Mouse (Mus musculus) heart, postnatal 4 days (tissue): ENCODE measurements around the gene Il9. TPM values are rescaled to one million over a fixed set of nuclear protein-coding genes. Genes with fewer than 3 reads are reported as not detected.

Experiments used
- DNase-seq: peaks from one replicate; pipeline ENCODE4 v3.0.0; 2021
- total RNA-seq, 2 experiments: library from RNA; stranded (reverse); gene quantifications; 2 replicates each; pipeline ENCODE4 v1.2.3; 2021

The Il9 gene
- total RNA-seq, 2 experiments from 2014 or later, result not detected

DNA sequence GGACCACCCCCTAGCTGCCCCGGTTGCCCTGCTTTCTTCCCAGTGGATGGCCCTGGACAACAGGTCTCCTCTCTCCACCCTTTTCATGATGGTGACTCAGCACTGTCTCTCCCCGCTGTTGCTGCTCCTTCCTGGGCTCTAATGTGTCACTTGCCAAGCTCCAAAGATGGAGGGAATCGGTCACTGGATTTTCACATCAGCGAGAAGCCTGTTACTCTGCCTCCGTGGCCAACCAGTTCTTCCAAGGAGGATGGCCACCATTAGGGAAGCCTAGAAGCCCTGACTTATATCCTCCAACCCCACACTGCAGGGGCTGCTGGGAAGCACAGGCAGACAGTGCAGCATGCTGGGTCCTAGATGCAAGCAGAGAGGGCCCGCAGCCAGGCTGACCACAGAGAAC, 10.8 kb downstream of the Il9 start:
- DNase-seq, result no peak

DNA sequence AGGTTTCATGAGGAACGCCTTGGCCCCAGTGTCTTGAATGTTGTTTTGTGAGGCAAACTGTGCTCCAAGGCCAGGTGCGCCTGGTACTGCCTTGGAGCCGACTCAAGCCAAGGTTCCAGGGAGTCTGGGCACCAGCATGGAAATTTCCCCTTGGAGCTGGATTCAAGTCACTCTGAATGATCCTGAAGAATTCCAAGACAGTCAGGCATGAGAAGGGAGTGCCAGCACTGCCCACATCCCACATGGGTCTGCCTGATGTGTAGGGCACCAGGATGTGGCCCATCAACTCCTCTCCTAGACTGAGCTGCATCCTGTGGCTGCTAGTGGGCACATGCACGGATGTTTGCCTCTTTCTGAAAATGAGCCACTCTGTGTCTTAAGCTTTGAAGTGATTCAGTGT, 13.5 kb downstream of the Il9 start:
- DNase-seq, result no peak

DNA sequence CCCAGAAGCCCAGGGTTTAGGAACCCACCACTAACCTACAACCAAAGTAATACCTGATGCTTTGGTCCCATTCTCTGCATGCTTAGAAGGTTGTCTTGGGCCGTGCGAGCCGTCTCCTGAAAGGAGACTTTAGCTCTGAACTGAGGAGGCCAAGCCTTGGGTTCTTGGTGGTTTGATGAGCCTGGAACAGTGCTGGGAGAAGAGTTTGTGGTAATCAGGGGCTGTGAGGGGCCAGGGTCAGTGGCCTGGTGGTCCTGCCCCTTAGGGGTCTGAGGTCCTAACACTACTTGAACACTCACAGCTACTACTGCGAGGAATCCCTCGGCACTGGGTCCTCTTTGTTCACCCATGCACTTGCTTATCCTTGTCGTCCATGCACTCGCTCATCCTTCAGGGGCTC, 14.3 kb downstream of the Il9 start:
- no peak for DNase-seq

DNA sequence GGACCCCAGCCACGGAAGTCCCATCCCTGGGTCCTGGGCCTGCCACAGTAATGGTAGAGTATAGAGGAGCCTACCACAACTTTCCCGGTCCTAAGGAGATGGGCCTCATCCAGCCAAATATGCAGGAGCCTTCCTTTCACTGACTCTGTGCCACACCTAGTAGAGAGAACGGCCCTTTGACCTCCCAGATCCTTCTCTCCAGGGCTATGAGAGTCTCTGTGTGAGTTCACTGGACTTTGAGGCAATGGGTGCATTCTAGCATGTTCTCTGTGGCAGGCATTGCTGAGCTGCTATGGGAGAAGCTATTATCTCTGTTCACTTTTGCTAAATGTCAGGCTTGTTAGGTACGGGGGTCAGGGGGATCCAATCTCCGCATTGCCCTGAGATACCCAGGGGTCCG, 18.3 kb downstream of the Il9 start:
- DNase-seq, result no peak

DNA sequence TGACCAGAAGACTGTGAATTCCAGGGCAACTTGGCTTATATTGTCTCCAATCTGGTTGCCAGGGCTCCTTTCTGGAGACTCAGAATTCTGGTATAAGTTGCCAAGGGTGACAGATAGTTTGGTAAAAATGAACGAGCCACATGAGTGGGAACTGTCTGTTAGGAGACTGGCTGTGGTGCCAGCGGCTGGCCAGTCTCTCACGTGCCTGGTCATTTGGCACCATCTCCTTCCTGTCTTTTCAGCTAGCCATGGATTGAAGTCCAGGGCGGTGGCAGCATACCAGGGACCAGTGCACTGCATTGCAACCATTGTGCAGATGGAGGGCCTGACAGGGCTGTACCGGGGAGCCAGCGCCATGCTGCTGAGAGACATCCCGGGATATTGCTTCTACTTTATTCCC, 18.8 kb downstream of the Il9 start:
- DNase-seq, result no peak

DNA sequence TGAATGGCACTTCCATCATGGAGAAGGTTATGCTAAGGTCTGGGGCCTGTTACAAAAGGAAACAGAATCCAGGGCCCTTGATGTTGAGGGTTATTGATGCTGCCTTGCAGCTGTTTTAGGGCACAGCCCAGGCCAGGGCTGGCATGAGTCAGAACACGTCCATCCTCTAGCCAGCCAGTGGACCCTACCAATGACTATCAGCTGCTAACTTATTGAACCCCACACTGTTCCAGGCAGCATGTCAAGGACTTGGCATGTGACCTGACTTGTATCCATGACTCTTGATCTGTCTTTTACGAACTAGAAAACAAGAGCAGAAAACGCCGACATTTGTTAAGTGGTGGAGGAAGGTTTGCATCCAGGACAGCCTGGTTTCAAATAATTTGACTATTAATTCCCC, 19.3 kb downstream of the Il9 start:
- DNase-seq, result no peak

DNA sequence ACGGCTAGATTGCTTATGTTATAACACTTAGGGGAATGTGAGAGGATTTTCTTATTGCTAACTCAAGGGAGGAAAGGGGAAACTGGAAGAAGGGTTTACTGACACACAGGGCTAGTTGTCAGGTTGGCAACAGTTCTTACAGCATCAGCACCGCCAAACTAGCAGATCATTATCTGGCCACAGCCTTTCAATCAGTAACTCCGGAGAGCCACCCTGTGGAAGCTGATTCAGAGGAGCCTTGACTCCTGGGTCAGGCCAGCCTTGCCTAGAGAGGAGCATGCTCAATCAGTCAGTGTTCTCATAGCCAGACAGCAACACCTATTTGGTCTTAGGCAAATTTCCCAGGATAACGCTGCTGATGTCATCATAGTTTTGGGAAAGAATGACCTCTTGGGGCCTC, 20.6 kb downstream of the Il9 start:
- no peak for DNase-seq

DNA sequence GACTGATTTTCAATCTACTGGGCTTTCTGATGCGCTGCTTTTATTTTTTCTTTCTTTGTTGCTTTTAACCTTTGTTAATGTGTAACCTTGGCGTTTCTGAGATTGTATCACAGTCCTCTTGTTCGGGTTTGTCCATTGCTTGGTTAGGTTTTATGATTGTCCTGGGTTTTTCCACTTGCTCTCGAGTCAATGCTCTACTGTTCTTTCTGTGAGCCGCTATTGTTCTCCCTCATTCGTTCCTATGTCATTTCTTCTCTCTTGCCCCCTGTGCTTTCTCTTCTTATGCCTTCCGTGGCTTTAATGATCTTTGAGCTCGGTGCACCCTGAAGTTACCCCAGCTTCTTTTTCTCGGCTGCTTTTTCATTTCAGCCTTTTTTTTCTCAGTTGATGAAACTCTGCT, 24.0 kb downstream of the Il9 start:
- DNase-seq, result no peak

DNA sequence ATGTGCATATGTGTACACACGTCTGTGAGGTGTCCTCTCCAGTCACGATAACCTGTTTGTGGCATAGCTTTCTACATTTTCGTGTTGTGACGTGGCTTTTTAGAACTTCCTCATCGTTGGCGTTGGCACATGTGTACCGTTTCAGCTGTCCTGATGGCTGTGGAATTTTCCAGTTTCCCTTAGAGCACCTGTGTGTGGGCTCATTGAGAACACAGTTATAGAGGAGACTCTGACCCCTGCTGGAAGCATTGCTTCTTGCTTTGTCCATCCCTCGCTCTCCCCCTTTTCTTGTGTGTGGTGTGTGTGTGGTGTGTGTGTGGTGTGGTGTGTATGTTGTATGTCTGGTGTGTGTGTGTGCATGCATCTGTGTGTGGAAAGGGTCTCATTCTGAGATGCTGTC, 32.0 kb downstream of the Il9 start:
- no peak for DNase-seq

DNA sequence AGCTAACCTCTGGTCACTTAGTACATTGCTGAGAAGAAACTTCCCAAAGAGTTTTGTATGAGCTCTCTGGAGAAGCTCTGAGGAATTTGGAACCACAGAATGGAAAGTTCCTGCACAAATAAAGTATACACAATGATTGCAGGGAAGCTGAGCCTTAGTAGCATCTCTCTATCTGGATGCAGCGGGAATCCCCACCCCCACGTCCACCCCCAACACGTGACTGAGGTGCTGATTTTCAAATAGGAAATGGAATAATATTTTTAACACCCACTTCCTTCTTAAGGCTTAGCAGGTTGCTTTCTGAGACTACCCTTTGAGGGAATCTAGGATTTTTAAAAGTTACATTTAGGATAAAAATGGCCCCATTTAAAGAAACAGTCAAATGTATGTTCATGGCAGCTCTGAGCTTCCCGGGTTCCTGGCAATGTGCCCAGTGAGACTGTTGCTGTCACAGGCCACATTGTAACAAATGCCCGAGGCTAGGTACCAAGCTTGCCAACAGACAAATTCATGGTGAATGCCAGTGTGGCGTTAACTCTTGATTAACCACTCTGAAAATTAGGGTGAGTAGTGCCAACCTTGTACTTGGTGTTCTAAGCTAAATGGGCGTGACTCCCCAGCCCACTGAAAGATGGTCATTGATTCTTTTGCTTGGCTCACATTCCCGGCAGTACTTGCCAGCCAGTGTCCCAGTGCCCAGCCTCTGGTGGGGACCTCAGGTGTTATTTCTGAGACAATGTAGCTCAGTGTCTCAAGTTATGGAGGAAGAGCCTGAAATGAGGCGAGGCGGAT, 32.6 kb downstream of the Il9 start:
- peak; percentile 23 for DNase-seq

DNA sequence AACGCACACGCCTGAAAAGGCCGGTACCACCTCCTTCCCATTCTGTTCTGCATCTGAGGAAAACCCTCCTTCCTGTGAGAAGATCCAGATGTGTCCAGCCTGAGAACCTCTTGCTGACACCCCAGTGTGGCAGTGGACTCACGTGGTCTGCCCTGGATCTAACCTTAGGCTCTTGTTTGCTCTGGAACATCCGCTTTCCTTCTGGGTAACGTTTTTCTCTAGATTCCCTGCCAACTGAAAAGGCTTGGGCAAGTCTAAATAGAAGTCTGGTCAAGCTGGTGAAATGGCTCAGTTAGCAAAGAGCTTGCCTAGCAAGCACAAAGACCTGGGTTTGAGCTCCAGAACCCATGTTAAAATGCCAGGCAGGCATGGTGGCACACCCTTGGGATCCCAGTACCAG, 37.0 kb downstream of the Il9 start:
- DNase-seq, result no peak

DNA sequence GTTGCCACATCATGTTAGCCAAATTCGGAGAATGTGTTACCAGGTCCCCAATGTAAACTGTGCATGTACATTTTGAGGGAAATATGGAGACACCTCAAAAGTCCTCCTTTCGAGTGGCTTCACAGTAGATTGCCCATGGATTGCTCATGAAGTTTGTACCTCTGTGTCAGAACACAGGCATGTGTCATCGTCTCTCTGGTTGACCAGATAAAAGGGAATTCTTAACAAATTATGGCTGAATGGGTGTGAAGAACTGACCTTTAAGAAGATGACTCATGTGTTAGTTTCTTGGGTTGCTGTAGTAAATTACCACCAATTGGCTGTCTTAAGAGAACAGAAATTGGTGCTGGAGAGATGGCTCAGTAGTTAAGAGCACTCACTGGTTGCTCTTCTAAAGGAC, 37.9 kb downstream of the Il9 start:
- DNase-seq, result no peak

DNA sequence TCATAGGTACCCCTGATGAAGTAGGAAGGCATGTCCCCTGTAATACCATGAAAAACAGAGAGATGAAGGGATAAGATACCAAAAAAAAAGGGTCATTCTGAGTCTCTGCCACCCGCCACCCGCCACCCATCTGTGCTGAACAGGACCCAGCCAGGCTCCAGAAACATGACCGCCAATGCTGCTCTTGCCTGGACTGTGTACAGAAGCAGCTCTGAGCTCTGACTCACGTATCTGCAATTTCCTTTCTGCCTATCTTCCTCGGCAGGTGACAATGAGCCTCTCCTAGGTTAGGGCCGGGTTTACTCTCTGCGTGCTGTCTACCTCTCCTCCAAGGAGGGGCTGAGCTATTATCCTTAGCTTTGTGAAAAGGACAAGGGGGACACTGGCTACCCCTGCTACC, 38.6 kb downstream of the Il9 start:
- DNase-seq, result no peak

DNA sequence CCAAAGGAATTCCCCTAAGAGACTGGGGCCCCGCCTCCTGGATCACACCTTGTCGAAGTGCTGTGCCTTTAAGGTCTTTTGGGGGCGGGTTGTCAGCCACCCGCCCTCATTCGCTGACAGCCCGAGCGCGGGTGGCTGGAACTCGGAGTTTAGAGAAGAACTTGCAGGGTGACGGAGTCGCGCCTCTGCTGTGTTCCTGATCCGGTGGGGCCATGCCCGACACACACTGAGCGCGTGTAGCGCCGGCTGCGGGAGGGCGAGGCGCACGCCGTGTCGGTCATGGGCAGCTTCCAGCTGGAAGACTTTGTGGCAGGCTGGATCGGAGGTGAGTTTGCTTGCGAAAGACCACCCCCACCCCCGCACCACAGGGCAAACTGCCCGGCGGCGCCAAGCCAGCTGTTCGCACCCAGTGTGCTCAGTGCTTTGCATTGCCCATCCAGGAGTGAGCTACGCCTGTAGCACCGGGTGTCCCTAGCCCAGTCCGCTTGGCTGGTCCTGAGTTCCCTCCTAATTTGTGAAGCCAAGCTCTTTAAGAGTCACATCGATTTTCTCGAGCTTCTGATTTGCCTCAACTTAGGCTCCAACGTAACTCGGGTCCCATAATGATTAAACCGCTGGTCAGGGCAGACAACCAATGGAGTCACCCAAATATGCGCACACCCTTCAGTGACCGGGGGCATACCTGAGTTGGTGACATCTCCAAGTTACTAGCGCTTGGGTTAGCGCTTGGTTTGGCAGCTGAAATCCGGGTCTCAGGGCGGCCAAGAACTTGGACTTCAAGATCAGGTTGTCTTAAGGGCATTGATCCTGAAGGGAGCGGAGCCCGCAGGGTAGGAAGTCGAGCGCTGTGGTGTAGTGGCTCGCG, 43.6 kb downstream of the Il9 start, which contains the start of gene Slc25a48:
Slc25a48 (plus strand) TSS at position 145 of the 865 bp plus-strand sequence.
- DNase-seq, result peak; percentile 27

DNA sequence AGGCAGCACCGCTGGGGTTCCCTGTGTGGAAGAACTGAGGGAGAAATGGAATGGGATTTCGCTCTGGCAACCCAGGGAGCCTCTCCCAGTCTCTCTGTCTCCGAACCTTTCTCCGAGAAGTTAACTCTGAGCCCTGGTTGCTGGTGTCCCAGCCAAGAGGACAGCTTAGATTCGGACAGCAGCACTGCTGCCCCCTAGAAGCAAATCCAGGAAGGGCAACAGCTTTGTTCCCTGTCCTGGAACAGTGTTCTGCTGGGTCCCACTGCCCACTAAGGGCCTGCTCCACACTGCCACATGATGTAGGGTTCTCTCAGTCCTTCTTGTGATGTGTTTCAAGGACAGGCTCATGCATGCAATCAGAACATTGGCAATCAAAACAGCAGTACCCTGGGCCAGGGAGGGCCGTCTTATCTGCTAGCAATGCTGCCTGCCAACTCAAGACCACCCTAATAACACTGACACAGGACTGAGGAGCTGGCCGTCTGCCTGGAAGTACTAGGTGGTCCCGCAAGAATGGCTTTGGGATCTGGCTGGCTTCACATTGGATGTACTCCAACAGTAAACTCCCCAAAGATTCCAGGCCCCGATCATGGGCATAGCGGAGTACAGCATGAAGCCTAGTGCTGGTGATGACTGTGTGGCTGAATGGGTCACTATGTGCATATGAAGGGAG, 46.3 kb downstream of the Il9 start:
- no peak for DNase-seq

DNA sequence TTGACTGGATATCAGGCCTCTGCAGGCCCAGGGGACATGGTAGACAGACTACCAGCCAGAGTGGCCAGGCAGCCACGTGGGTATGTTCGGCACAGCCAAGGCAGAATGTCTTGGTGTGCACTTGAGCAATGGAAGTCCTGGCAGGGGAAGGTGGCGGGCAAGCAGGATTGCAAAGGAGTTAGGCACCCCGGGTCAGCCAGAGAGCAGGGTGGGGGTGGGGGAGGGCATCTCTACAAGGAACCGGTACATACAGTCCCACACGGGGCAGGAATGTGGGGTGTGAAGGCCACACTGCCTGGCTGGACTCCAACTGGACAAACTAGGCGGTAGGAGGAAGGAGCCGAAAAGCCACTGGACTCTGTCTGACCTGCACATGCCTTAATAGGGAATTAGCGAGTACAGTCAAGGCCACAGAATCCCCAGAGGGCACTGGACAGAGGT, 47.7 kb downstream of the Il9 start:
- no peak for DNase-seq

DNA sequence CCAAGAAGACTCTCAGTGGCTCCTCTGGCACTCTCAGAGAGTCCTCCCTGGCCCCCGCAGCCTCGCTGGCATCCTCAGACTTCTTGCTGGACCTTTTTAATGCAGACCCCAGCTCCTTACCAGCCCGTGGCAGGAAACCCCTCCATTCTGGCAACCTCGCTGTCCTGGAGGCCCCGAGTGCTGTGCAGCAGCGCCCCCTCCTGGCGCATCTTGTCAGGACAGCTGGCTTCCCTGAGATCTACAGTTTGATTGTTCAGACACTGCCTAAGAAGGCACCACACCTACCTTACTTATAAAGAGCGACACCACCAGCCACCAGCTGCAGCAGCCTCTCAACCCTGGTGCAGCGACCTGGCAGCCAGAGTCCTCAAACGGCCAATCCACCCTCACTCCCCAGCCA, 48.6 kb downstream of the Il9 start:
- DNase-seq, result peak; percentile 65

DNA sequence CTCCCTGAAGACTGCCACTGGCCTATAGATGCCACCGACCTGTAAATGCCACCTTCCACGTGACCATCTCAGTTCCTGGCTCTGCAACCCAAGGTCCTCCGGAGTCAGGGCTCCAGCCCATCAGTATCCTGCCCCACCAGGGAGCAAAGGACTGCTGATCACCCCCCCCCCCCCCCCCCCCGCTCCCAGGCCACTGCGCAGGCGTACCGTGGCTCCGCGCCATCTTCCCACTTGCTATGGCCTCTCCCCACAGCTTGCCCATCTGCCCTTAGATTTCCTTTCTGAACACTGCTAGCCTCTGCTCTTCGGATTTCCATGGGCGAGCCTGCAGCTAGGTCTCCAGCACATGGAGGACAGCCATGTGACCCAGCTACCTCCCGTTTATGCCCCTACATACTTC, 49.5 kb downstream of the Il9 start:
- DNase-seq, result no peak

Other genes with a start within 250 kb of the Il9 start
- gene Neurog1, start 230.1 kb downstream of the Il9 start, total RNA-seq, result not detected
- under 1 TPM; 0.20 to 0.24 TPM for gene Cxcl14, start 185.7 kb downstream of the Il9 start, total RNA-seq
- not detected for gene Gm3045, start 55.7 kb downstream of the Il9 start, total RNA-seq
- under 1 TPM in 1 of 2 experiments, not detected in 1; 0.07 TPM for gene Slc25a48, start 43.9 kb downstream of the Il9 start, total RNA-seq
- under 1 TPM; 0.72 to 0.88 TPM for gene Fbxl21, start 40.2 kb upstream of the Il9 start, total RNA-seq
- gene Lect2, start 66.3 kb upstream of the Il9 start, total RNA-seq, result not detected
- gene Tgfbi, start 127.3 kb upstream of the Il9 start, total RNA-seq, result 10 to 100 TPM; 20.0 to 24.1 TPM
- 10 to 100 TPM; 48.8 to 54.3 TPM for gene Smad5, start 220.8 kb upstream of the Il9 start, total RNA-seq